Mouse (Mus musculus): ENCODE measurements around the gene Olfr769. TPM values are rescaled to one million over a fixed set of nuclear protein-coding genes. Genes with fewer than 3 reads are reported as not detected.
"Not testable (repeated sequence)": the region's sequence is repeated elsewhere in the genome, so short reads cannot be mapped to it uniquely, and the experiment has no call there.

The Olfr769 gene
- polyA plus RNA-seq (2015; fragmentation: Nextera tagmentation; extraction: Ambion mirVana): not detected in 2 replicates

DNA sequence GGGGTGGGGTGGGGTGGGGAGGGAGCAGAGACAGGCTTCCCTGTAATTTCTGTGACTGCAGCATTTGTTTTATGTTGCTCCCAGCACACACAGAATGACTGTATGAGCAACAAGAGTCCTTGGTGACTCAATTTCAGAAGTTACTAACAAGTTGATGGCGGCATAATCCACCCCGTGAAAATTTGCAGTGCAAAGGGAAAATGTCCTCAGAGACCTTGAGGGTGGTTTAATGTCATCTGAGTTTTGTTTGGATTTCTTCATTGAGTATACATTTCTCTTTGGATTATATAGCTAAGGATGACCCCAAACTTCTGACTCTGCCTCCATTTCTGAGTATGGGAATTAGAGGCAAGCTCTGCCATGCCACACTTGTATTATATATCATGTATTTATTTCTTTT lies at the start of gene Olfr769:
Gene Olfr769, minus strand, starts transcription at position 101 of the 400 bp plus-strand sequence.
- Histone ChIP-seq H3K9ac (no peak within 1 kb of the TSS), H3K27ac (no peak within 1 kb of the TSS), H3K4me1 (no peaks in the 10 kb centered on the region), H3K9me3 (replicated peaks) (no peaks in the 10 kb centered on the region), H3K4me3 (replicated peaks) (no peak within 1 kb of the TSS), H3K36me3 (no peaks in the 10 kb centered on the region), H3K27me3 (no peaks in the 10 kb centered on the region), H3K4me2 (no peak within 1 kb of the TSS)
- WGBS: 62% methylated on average over 2 of the region's 2 CpGs
- no peak for ATAC-seq (replicated peaks; ENCODE audit: low FRiP score)

DNA sequence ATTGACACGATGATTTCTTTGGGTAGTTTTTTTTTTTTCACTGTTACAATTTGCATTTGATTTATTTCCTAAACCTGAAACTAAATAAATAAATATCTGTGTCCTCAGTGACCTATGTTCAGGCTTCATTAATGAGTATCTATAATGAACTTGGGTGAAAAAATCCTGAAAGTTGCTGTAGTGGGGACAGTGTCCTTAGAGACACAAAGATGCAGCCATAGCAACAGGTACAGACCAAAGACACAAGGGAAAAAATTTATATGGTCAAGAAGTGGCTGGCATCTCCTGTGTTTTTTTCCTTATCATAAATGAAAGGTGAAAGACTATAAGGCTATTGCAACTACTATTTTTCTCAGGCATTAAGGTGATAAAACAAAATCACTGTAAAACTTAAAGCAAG lies 47.0 kb upstream of the Olfr769 start, which contains the start of gene Olfr771:
Gene Olfr771, minus strand, starts transcription at position 101 of the 400 bp plus-strand sequence.
- Histone ChIP-seq H3K36me3 (no peaks in the 10 kb centered on the region), H3K9ac (no peak within 1 kb of the TSS), H3K27ac (no peak within 1 kb of the TSS), H3K27me3 (no peaks in the 10 kb centered on the region), H3K4me3 (replicated peaks) (no peak within 1 kb of the TSS), H3K4me1 (no peaks in the 10 kb centered on the region), H3K4me2 (no peak within 1 kb of the TSS), H3K9me3 (replicated peaks) (no peaks in the 10 kb centered on the region)
- no peak for ATAC-seq (replicated peaks; ENCODE audit: low FRiP score)
- WGBS: 80% methylated on average over 1 of the region's 1 CpGs

- 65% methylated on average over 2 of the region's 2 CpGs for WGBS
- H3K4me2 ChIP-seq: no peak within 1 kb of the TSS
- no peaks in the 10 kb centered on the region for H3K36me3 ChIP-seq
- no peaks in the 10 kb centered on the region for H3K9me3 ChIP-seq (replicated peaks)
- H3K9ac ChIP-seq: no peak within 1 kb of the TSS
- H3K4me1 ChIP-seq: no peaks in the 10 kb centered on the region
- H3K27ac ChIP-seq: no peak within 1 kb of the TSS
- no peaks in the 10 kb centered on the region for H3K27me3 ChIP-seq
- ATAC-seq (replicated peaks; ENCODE audit: low FRiP score): no peak
- no peak within 1 kb of the TSS for H3K4me3 ChIP-seq (replicated peaks)
Measured at GRCm38 (mm10) chr10:129138898-129139297, 21.2 kb upstream of the Olfr769 start, which contains the start of gene Olfr770. TSS of gene Olfr770 (minus strand) at chr10:129138998.

DNA sequence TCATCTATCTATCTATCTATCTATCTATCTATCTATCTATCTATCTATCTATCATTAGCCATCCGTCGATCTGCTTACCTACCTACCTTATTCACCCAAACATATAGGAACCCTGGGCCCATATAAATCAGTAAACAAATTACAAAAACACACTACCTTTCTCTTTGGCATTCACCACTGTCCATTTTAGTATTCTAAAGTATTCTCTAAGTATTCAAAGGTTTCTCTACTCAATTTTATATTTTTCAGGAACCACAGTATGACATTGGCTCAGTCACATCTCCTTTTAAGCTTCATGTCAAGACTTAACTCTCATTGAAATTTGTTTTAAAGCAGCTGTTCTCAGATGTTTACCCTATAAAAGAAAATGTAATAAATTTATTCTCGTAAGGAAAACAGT lies 2.5 kb downstream of the Olfr769 start:
- H3K9me3 ChIP-seq (replicated peaks): no peaks in the 10 kb centered on the region
- 84% methylated on average over 3 of the region's 3 CpGs for WGBS

DNA sequence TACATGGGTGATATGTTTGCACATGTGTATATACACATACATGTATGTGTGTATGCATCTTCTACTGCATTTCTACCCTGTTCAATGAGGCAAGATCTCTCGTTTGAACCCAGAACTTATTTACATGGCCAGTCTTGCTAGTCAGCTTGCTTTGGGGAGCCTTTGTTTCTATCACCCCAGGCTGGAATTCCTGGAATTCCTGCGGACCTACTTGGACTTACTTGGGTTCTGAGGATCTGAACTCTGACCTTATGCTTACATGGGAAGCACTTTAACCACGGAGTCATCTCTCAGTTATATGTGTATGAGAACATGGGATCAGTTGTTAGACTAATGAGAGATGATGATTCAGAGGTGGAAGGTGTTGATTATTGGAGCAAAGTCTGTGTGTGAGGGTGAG lies 16.4 kb downstream of the Olfr769 start:
- 48% methylated on average over 3 of the region's 3 CpGs for WGBS
- Histone ChIP-seq H3K36me3 (no peaks in the 10 kb centered on the region), H3K9ac (no peak overlapping the region), H3K9me3 (replicated peaks) (no peaks in the 10 kb centered on the region), H3K27me3 (no peaks in the 10 kb centered on the region), H3K4me2 (no peak overlapping the region), H3K4me3 (replicated peaks) (no peak overlapping the region), H3K27ac (no peak overlapping the region), H3K4me1 (no peaks in the 10 kb centered on the region)
- no peak for ATAC-seq (replicated peaks; ENCODE audit: low FRiP score)

More for the DNA sequence above, 2.5 kb downstream of the Olfr769 start:
- H3K4me3 ChIP-seq (replicated peaks): no peak overlapping the region
- H3K9ac ChIP-seq: no peak overlapping the region
- no peak for ATAC-seq (replicated peaks; ENCODE audit: low FRiP score)
- H3K27ac ChIP-seq: no peak overlapping the region
- no peak overlapping the region for H3K4me2 ChIP-seq
- H3K36me3 ChIP-seq: no peaks in the 10 kb centered on the region
- H3K27me3 ChIP-seq: no peaks in the 10 kb centered on the region
- no peaks in the 10 kb centered on the region for H3K4me1 ChIP-seq

- Histone ChIP-seq H3K36me3 (no peaks in the 10 kb centered on the region), H3K4me1 (no peaks in the 10 kb centered on the region), H3K27ac (no peak within 1 kb of the TSS), H3K4me2 (no peak within 1 kb of the TSS), H3K4me3 (replicated peaks) (no peak within 1 kb of the TSS), H3K9me3 (replicated peaks) (no peaks in the 10 kb centered on the region), H3K9ac (no peak within 1 kb of the TSS), H3K27me3 (no peaks in the 10 kb centered on the region)
- WGBS: 73% methylated on average over 1 of the region's 1 CpGs
- ATAC-seq (replicated peaks; ENCODE audit: low FRiP score): no peak
Measured at GRCm38 (mm10) chr10:129099275-129099674, 18.4 kb downstream of the Olfr769 start, which contains the start of gene Olfr768. TSS of gene Olfr768 (minus strand) at chr10:129099375.

DNA sequence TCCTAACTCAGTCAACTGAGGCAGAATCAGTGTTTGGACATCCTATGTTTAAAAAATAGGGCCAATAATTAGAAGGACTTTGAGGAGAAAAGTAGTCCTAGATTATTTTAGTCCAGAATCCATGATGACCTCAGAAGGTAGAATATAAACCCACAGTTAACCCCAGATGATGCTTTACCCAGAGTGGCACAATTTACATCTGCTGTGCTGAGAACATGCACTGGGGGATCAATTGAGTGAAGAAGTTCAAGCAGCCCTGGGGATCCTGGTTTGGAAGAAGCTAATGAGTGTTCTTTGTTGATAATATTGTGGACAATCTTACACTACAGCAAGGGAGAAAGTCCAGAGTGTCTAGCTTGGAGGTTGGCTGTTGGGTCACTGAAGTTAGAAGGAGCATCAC lies 34.9 kb downstream of the Olfr769 start, which contains the start of gene Olfr767:
Gene Olfr767, minus strand, starts transcription at position 101 of the 400 bp plus-strand sequence.
- not testable (repeated sequence) for H3K4me2 ChIP-seq; ATAC-seq (replicated peaks; ENCODE audit: low FRiP score)

GRCm38 (mm10) chr10:129068877-129069276 lies 48.8 kb downstream of the Olfr769 start, which contains the start of gene Olfr766-ps1:
TSS of gene Olfr766-ps1 (minus strand) at chr10:129068977.
- no peaks in the 10 kb centered on the region for H3K27me3 ChIP-seq
- WGBS: 89% methylated on average over 2 of the region's 2 CpGs
- H3K4me2 ChIP-seq: no peak within 1 kb of the TSS
- no peak within 1 kb of the TSS for H3K4me3 ChIP-seq (replicated peaks)
- H3K9ac ChIP-seq: no peak within 1 kb of the TSS
- no peaks in the 10 kb centered on the region for H3K36me3 ChIP-seq
- H3K27ac ChIP-seq: no peak within 1 kb of the TSS
- no peaks in the 10 kb centered on the region for H3K9me3 ChIP-seq (replicated peaks)
- H3K4me1 ChIP-seq: no peaks in the 10 kb centered on the region
- ATAC-seq (replicated peaks; ENCODE audit: low FRiP score): no peak

More for the DNA sequence above, 34.9 kb downstream of the Olfr769 start, which contains the start of gene Olfr767:
- H3K9me3 ChIP-seq (replicated peaks); H3K9ac ChIP-seq; H3K27ac ChIP-seq; H3K27me3 ChIP-seq; H3K36me3 ChIP-seq; H3K4me1 ChIP-seq; H3K4me3 ChIP-seq (replicated peaks): not testable (repeated sequence)

Other genes with a start within 250 kb of the Olfr769 start
- gene Gdf11, start 226.1 kb downstream of the Olfr769 start, polyA plus RNA-seq (2015; fragmentation: Nextera tagmentation; extraction: Ambion mirVana): 7.2 and 8.7 TPM in 2 replicates
- gene Cd63, start 216.9 kb downstream of the Olfr769 start, polyA plus RNA-seq (2015; fragmentation: Nextera tagmentation; extraction: Ambion mirVana): 671 and 731 TPM in 2 replicates
- gene Rdh5, start 195.0 kb downstream of the Olfr769 start, polyA plus RNA-seq (2015; fragmentation: Nextera tagmentation; extraction: Ambion mirVana): 15.3 and 18.8 TPM in 2 replicates
- 220 and 231 TPM in 2 replicates for gene Bloc1s1, start 193.8 kb downstream of the Olfr769 start, polyA plus RNA-seq (2015; fragmentation: Nextera tagmentation; extraction: Ambion mirVana)
- gene Itga7, start 184.0 kb downstream of the Olfr769 start, polyA plus RNA-seq (2015; fragmentation: Nextera tagmentation; extraction: Ambion mirVana): 3.6 and 4.2 TPM in 2 replicates
- gene Mettl7b, start 156.9 kb downstream of the Olfr769 start, polyA plus RNA-seq (2015; fragmentation: Nextera tagmentation; extraction: Ambion mirVana): 5.6 and 6.4 TPM in 2 replicates
- gene Olfr9, start 128.4 kb downstream of the Olfr769 start, polyA plus RNA-seq (2015; fragmentation: Nextera tagmentation; extraction: Ambion mirVana): not detected in 2 replicates
- gene Olfr763, start 107.1 kb downstream of the Olfr769 start, polyA plus RNA-seq (2015; fragmentation: Nextera tagmentation; extraction: Ambion mirVana): not detected in 2 replicates
- not detected in 2 replicates for gene Olfr764-ps1, start 78.0 kb downstream of the Olfr769 start, polyA plus RNA-seq (2015; fragmentation: Nextera tagmentation; extraction: Ambion mirVana)
- not detected in 2 replicates for gene Olfr765, start 67.9 kb downstream of the Olfr769 start, polyA plus RNA-seq (2015; fragmentation: Nextera tagmentation; extraction: Ambion mirVana)
- gene Olfr766-ps1, start 48.9 kb downstream of the Olfr769 start, polyA plus RNA-seq (2015; fragmentation: Nextera tagmentation; extraction: Ambion mirVana): not detected in 2 replicates
- gene Olfr767, start 35.0 kb downstream of the Olfr769 start, polyA plus RNA-seq (2015; fragmentation: Nextera tagmentation; extraction: Ambion mirVana): not detected in 2 replicates
- not detected in 2 replicates for gene Olfr768, start 18.5 kb downstream of the Olfr769 start, polyA plus RNA-seq (2015; fragmentation: Nextera tagmentation; extraction: Ambion mirVana)
- gene Olfr770, start 21.1 kb upstream of the Olfr769 start, polyA plus RNA-seq (2015; fragmentation: Nextera tagmentation; extraction: Ambion mirVana): not detected in 2 replicates
- gene Olfr771, start 46.9 kb upstream of the Olfr769 start, polyA plus RNA-seq (2015; fragmentation: Nextera tagmentation; extraction: Ambion mirVana): not detected in 2 replicates
- not detected in 2 replicates for gene Olfr772, start 60.1 kb upstream of the Olfr769 start, polyA plus RNA-seq (2015; fragmentation: Nextera tagmentation; extraction: Ambion mirVana)
- gene Olfr773, start 69.6 kb upstream of the Olfr769 start, polyA plus RNA-seq (2015; fragmentation: Nextera tagmentation; extraction: Ambion mirVana): not detected in 2 replicates
- gene Olfr774, start 118.3 kb upstream of the Olfr769 start, polyA plus RNA-seq (2015; fragmentation: Nextera tagmentation; extraction: Ambion mirVana): not detected in 2 replicates
- not detected in 2 replicates for gene Olfr775, start 130.6 kb upstream of the Olfr769 start, polyA plus RNA-seq (2015; fragmentation: Nextera tagmentation; extraction: Ambion mirVana)
- not detected in 2 replicates for gene Olfr776, start 141.3 kb upstream of the Olfr769 start, polyA plus RNA-seq (2015; fragmentation: Nextera tagmentation; extraction: Ambion mirVana)
- gene Olfr777, start 153.6 kb upstream of the Olfr769 start, polyA plus RNA-seq (2015; fragmentation: Nextera tagmentation; extraction: Ambion mirVana): not detected in 2 replicates
- not detected in 2 replicates for gene Olfr780, start 200.3 kb upstream of the Olfr769 start, polyA plus RNA-seq (2015; fragmentation: Nextera tagmentation; extraction: Ambion mirVana)
- gene Olfr781, start 211.0 kb upstream of the Olfr769 start, polyA plus RNA-seq (2015; fragmentation: Nextera tagmentation; extraction: Ambion mirVana): not detected in 2 replicates
- not detected in 2 replicates for gene Olfr782, start 231.0 kb upstream of the Olfr769 start, polyA plus RNA-seq (2015; fragmentation: Nextera tagmentation; extraction: Ambion mirVana)

All from kidney, embryonic 15.5 days (tissue).